Mouse (Mus musculus): Measurements from ENCODE around the gene Adam22.

Adam22 gene

GRCm38 (mm10) chr5:8164773-8165172 is 203.2 kb downstream of the Adam22 start:
- DNase-seq (ENCODE audit: low spot score), result no peak

GRCm38 (mm10) chr5:8151645-8152044 is 216.3 kb downstream of the Adam22 start:
- no peak for DNase-seq (ENCODE audit: low spot score)

DNA sequence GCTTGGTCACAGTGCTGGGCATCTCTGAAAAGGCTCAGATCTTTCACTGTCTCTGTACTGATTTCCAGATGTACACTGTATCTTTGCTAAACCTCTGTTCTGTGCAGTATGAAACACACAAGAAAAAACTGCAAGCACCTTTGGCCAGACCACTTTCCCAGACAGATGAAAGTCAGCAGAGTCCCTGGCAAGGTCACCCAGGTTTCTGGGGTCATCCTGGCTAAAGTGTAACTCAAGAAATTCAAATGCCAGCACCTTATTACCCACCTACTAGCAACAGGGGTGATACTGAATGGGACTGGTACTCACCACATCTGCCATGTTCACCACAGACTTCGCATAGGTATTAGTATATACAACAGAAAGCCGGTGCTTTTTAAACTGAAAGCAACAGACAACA is 221.8 kb downstream of the Adam22 start:
- DNase-seq (ENCODE audit: low spot score), result no peak

- DNase-seq (ENCODE audit: low spot score), result no peak
Measured at GRCm38 (mm10) chr5:8145473-8145872, 222.5 kb downstream of the Adam22 start.

GRCm38 (mm10) chr5:8132546-8132945 is 235.4 kb downstream of the Adam22 start:
- no peak for DNase-seq (ENCODE audit: low spot score)

GRCm38 (mm10) chr5:8131918-8132317 is 236.0 kb downstream of the Adam22 start:
- no peak for DNase-seq (ENCODE audit: low spot score)

GRCm38 (mm10) chr5:8129750-8130149 is 238.2 kb downstream of the Adam22 start:
- DNase-seq (ENCODE audit: low spot score), result no peak

- no peak for DNase-seq (ENCODE audit: low spot score)
Measured at GRCm38 (mm10) chr5:8120926-8121325, 247.0 kb downstream of the Adam22 start.

DNA sequence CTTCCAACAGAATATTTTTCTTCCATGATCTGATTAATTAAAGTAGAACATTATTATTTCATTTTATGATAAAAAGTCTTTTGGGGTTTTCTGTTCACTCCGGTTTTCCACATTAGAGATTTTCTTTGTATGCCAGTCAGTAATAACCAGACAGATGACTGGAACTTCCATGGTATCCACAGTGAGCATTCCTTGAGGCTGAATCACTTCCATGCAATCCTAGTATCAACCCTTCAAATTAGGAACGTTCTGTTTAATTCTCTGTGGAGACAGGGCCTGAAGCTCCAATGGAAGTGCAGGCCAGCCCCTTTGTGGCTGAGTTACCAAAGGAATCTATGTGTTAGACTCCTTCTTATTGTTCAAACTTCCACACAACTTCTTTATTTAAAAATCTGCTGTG is 247.9 kb downstream of the Adam22 start:
- DNase-seq (ENCODE audit: low spot score), result no peak

DNA sequence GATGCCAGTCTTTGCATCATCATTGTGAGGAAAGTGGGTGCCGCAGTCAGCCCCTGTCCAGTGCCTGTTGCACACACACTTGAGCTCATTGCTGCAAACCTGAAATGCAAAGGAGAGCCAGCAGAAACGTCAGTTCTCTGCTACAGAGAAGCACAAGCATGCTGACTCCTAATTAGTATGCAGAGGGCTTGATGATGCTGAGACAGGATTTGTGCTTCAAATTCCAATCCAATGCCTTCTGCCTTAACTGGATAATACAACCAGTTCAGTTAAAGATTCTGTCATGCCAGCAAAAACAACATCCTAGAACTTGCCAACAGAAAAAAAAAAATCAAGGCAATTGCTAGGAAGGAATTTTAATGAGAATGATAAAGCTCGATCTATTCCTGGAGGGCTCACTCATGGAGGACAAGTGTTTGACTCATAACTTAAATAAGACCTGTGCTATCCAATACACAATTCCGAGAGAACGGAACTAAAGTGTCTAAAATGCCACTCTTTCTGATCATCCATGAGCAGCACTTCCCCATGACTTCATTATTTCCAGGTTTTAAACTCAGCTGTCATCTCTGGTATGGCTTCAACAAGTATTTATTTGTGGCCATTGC is 251.3 kb downstream of the Adam22 start:
- DNase-seq (ENCODE audit: low spot score), result no peak

GRCm38 (mm10) chr5:8112246-8112645 is 255.7 kb downstream of the Adam22 start:
- DNase-seq (ENCODE audit: low spot score), result no peak

- no peak for DNase-seq (ENCODE audit: low spot score)
Measured at GRCm38 (mm10) chr5:8111691-8112090, 256.3 kb downstream of the Adam22 start.

DNA sequence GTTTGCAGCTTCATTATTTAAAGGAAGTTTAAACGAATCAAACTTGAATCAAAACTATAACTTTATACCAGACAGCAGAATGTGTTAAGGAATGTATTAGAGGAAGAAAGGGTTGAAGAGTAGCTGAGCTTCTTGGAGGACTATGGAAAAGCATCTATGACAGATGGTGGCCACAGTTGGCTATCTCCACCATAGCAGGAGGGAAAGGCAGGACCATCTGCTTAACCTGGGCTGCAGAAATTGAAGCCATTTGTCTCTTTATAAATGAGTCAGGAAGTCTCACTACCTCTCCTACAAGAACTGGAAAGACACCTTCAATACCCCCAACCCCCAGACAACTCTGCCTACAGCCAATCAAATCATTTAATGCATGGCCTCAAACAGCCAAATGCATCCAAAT is 272.3 kb downstream of the Adam22 start:
- DNase-seq (ENCODE audit: low spot score), result no peak

- DNase-seq (ENCODE audit: low spot score), result no peak
Measured at GRCm38 (mm10) chr5:8094921-8095320, 273.0 kb downstream of the Adam22 start.

- DNase-seq (ENCODE audit: low spot score), result no peak
Measured at GRCm38 (mm10) chr5:8088147-8088546, 279.8 kb downstream of the Adam22 start.

- no peak for DNase-seq (ENCODE audit: low spot score)
Measured at GRCm38 (mm10) chr5:8085661-8086060, 282.3 kb downstream of the Adam22 start.

DNA sequence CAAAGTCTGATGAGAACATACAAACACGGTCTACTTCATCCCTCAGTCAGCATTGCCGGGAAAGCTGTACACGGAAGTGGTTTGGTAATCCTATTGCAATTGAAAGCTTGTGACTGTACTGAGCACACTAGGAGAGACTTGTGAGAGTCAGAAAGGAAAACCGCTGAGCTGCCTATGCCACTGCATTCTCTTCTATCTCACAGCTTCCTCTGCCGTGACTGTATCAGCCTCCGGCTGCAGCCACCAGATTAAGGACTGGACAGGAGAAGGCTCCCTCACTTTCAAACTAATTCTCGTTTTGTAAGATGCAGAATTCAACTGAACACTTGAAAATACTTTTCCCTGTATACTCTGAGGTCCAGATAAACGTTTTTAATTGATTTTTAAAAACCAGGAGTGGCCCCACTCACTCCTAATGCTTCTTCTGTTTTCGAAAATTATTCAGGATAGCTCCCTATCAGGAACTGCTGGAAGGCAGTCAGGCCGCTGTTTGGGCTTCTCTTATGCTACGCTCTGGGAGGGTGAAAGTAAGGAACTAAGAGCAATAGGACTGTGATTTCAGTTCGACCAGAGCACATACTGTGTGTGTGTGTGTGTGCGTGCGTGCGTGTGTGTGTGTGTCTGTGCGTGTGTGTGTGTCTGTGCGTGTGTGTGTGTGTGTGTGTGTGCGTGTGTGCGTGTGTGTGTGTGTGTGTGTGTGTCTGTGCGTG is 285.0 kb downstream of the Adam22 start:
- no peak for DNase-seq (ENCODE audit: low spot score)

DNA sequence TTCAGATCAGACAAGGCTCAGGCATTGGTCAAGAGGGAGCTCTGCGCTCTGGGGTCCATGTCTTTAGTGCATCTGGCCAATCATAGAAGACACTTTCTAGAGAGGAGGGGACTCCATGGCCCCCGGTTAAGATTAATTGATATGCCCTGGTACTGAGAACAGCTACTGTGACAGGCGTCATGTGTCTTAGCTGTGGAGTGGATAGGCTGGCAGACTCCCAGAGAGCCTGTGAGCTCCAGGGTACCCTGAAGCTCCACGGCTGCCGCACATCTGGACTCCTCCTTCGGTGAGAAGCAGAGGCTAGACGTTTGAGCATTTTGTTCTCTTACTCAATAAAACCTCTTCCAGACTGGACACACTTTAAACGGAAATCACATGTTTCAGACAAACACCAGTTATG is 290.5 kb downstream of the Adam22 start:
- DNase-seq (ENCODE audit: low spot score), result no peak

GRCm38 (mm10) chr5:8073901-8074561 is 293.9 kb downstream of the Adam22 start:
- no peak for DNase-seq (ENCODE audit: low spot score)

DNA sequence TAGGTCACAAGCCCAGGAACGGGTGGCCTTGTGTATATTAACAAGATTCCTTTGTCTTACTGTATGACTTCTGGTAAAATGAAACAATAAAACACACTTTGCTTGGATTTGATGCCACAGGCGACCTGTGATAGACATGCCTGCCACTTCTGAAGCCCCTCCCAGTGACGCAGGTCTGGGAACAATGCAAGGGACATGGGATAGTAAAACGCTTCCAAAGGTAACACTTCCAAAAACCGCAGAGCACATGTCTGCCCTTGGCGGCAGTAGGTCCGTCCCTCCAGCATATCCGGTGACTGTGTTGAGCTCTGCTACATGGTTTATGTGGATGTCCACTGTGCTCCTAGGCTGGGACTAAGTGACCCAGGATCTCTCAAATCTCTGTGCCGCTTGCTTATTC is 294.6 kb downstream of the Adam22 start:
- DNase-seq (ENCODE audit: low spot score), result no peak

DNA sequence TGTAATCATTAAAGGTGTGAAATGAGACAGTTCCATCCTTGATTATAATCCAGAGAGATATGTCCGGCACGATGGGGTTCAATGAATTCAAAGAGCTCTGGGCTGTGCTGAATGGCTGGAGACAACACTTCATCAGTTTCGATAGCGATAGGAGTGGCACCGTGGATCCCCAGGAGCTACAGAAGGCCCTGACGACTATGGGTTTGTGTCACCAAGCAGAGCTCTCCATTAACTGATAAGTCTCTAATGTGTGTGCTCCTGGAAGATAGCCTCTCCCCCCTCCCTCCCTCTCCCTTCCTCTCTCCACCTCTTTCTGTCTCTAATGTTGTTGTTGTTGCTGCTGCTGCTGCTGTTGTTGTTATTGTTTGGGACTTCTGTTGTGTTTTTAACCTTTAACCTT is 304.8 kb downstream of the Adam22 start:
- DNase-seq (ENCODE audit: low spot score), result no peak

- no peak for DNase-seq (ENCODE audit: low spot score)
Measured at GRCm38 (mm10) chr5:8062469-8062868, 305.5 kb downstream of the Adam22 start.

DNA sequence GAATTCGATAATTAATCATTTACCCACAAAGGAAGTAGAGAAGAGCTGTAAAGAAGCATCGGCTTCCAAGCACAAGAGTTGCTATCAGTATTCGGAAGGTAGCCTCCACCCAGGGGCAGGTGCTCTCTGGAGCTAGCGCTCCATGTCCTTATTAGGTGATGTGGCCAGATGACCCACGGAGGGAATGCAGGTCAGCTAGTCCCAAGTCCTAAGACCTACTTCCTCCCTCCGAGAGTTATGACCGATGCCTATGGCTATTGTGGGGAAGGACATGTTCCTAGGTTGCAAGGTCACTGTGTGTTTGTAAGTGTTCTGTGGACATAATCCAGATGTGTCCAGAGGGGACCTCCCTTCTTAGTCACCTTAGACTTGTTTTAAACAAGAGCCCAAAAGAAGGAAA is 309.9 kb downstream of the Adam22 start:
- no peak for DNase-seq (ENCODE audit: low spot score)

DNA sequence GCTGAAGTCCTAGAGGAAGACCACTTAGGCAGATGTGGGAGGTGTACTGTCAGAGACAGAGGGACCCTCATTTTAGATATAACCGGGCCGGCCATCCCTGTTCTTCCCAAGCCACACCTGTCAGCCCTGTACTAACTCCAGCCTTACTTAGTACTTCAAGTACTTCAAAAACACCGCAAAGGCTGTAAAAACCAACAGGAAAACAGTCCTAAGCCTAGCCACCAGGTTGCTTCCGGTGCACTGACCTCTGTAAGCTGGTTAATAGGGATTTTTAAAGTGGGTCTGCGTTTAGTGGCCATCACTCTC is 311.0 kb downstream of the Adam22 start:
- no peak for DNase-seq (ENCODE audit: low spot score)
